Mouse (Mus musculus) urinary bladder, postnatal 36 days (tissue): ENCODE results near the gene Ptprr.

ENCODE experiments used
- DNase-seq, 2 experiments: peaks; one replicate each; pipeline ENCODE4 v3.0.0; 2022; ENCODE audit warnings: low spot score in 2 of 2, mixed read lengths in 1 of 2

Ptprr gene

DNA sequence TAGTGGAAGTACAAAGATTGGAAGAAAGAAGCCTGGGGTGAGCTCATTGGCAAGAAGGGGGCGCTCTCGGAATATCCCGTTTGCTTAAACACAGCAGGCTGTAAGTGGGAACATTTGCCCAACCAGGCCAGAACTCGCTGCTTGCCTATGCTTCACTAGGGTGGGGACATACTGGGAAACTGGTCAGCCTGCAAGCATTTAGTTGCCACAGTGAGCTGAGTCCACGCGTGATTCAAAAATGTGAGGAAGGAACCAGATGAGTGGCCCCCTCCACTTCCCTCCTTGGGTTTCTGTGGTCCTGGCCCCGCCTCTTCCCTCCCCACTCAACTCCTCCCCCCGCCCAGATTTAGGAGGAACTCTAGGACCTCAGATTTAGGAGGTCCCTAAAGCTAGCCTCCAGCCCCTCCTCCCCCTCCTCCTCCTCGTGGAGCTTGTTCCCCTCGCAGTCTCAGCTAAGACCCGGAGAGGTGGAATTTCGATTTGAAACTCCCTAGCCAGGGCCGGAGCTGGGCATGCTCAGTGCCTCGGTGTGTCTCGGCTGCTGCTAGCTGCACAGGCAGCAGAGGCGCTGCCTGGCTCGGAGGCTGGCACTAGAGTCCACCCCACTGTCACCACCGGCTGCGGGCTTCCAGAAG is at the start of gene Ptprr:
Gene Ptprr (plus strand): TSS at position 369 of the 635 bp plus-strand sequence.
- DNase-seq, result peak; percentile 10 to 11

DNA sequence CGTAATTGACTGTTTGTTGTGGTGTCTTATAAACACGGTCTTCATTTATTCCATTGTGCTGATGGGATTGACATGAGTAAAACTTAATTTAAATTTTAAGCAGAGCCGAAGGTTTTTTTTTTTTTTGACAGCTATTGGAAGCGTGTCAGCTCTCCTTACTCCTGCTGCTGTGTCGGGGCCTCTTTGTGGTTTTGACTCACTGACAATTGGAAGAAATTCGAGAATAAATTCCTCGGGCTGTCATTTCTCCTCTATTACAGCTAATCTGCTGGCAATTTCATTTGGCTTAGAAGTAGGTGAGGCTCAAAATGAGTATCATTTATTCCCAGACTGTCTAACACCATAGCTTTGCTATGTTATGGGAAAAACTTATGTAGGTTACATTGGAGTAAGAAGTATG is 41.7 kb upstream of the Ptprr start:
- no peak for DNase-seq

GRCm38 (mm10) chr10:115978992-115979391 is 39.0 kb upstream of the Ptprr start:
- peak; percentile 7 to 26 for DNase-seq

DNA sequence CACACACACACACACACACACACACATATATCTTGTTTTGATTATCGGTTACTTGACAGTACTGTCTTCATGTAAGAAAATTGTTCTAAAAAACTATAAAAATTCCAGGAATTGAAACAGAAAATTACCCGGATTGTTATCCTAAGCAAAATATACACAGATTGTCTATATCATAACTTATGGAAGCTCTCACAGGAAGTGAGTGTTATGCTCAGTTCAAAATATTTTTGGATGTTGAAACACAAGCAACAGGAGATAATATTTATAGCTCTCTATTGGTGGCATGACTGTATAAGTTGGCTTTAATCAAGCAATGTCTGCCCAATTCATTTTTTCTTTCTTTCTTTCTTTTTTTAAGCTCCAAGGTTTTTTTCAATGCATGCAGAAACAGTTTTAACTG is 38.0 kb upstream of the Ptprr start:
- no peak for DNase-seq

DNA sequence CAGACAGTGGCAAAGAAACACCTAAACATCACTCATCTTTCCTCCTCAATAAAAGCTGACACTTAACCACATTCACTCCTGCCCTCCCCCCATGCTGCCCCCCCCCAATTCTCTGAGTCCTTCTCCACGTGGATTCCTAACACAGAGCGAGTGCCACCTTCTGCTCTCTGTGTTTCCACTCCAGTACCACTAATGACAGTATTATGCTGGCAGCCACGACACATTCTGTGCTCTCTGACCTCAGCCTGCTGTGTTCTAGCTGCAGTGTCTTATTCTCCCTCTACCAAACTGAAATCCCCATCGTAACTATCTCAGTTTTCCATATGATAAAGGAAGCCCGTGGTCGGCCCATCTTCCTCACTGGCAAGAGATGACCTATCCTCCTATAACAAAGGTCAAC is 33.7 kb upstream of the Ptprr start:
- DNase-seq, result no peak

- no peak for DNase-seq
These were observed 16.2 kb upstream of the Ptprr start for GRCm38 (mm10) chr10:116001838-116002237.

DNA sequence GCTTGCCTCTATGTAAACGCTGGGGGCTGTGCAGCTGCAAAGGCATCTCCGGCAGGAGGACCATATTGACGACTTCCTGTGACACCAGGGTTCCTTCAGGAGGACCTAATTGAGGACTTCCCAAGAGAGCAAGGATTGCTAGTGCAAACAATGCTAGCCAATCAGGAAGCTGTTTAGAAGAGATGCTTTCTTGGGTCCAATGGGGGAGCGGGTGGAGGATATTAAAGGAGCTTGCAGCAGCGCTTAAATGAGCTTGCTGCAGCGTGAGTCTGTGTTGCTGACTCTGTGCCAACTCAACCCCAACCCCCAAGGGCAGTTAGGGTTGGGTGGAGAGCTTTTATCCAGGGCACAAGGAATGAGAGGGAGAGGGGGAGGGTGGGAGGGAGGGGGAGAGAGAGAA is 11.3 kb upstream of the Ptprr start:
- DNase-seq, result no peak

DNA sequence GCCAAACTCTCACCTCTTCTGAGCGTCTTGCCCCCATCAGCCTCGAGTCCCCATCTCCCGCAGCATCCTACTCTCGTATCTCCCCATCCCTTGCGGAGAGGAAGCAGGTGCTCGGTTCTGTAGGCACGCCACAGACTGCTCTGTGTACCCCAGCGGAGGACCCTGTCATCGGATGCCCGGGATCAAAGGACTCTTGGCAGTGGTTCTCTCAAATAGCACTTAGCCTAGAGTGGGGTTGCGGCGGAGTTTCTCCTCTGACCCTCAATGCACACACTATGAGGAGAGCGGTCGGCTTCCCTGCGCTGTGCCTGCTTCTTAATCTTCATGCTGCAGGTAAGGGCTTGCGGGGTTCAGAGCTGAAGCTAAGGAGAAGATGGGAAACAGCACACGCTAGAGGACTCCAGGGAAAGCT is 473 bp downstream of the Ptprr start:
- DNase-seq, result no peak

GRCm38 (mm10) chr10:116019086-116019860 is 1.3 kb downstream of the Ptprr start:
- DNase-seq, result no peak

DNA sequence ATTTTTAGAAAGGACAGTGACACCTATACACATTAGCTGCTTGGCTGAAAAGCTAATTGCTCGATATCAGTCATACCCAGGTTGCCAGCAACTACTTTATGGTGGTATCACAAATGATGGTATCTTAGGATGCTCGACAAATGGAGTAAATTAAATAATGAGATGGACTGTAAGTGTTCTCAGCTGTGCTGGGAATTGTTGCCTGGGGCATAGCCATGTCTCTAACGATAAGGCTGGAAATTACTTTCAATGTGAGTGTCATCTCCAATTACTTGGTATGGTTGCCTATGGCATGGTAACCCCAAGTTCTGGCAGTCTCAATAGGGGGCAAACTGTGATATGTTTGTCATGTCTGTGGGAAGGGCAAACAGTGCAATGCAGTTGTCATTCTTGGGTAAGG is 3.1 kb downstream of the Ptprr start:
- no peak for DNase-seq

DNA sequence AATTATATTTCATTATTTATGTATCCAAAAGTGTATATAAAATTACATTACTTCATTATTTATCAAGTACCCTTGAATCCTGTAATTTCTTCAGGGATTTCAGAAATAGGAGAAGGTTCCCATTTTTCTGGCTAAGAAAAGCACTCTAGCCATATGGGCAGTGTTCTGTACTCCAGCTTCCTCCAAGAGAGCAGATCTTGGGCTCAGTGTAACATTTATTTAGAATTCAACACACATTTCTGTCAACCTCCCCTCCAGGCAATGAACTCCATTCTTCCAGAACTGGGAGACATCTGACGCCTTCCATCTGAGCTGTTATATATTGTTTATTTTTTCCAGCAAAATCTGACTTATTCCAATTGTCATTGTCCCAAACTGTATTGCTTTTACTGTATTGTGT is 20.1 kb downstream of the Ptprr start:
- DNase-seq, result no peak

DNA sequence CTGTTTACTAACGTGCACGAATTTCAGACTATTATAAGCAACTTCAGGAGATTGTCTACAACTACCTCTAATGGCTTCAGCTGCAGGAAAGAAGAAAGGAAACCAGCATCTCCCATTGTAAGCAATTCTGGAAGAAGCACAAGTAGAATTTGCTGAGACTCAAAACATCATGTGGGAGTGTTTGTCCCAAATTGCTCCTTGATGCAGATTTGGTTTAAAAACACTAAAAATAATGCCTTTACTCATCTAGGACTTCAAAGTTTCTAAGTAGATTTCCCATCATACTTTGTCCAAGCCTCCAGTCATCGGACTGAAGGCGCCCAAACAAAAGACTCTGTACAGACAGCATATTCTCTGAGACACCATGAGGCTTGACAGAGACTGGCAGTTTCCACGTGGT is 57.9 kb downstream of the Ptprr start:
- no peak for DNase-seq

- no peak for DNase-seq
These were observed 60.6 kb downstream of the Ptprr start for GRCm38 (mm10) chr10:116078636-116079035.

- no peak for DNase-seq
These were observed 61.4 kb downstream of the Ptprr start for GRCm38 (mm10) chr10:116079396-116079795.

DNA sequence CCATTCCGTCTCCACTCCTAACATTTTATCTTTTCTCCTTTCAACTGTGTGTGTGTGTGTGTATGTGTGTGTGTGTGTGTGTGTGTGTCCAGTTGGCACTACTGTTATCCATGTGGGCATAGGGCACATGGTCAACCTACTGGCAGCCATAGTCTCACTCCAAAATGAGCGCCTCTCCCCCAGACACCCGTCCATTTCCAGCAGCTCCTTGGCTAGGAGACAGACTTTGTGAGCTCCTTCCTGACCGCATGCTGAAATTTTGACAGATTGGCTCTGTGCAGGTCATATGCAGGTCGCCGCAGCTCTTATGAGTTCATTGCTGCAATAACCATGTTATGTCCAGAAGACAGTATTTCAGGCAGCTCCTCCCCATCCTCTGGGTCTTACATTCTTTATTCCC is 62.8 kb downstream of the Ptprr start:
- no peak for DNase-seq

DNA sequence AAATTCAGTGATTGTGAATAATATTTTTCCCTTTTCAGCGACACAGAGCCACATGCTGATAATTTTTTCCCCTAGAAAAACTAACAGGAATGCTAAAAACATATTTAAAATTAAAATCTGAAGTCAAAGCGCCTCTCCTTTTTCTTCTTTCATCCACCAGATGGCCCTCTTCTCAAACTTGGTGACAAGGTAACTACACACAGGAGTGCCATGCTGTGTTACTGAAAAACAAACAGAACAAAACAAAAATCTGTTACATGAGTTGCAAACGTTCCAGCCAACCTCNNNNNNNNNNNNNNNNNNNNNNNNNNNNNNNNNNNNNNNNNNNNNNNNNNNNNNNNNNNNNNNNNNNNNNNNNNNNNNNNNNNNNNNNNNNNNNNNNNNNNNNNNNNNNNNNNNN is 66.0 kb downstream of the Ptprr start:
- peak in 1 of 2 experiments; percentile 3 for DNase-seq

- DNase-seq, result no peak
These were observed 78.5 kb downstream of the Ptprr start for GRCm38 (mm10) chr10:116096466-116096865.

DNA sequence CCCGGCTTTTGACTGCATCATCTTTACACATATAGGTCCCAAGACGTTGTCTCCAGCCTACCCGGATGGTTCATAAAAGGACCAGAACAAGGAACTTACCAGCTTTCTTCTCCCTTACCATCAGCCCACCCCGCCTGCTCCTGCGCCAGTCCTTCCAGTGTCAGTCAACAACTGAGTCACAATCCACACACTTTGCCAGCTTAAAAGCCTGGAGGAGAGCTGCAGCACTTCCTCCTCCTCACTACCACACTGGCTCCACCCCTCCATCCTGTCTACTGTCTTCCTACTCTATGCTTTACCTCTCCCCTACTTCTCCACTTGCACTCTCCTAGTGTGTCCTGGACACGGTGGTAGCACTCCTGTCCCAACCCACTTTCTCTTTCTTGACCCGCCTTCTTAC is 80.5 kb downstream of the Ptprr start:
- no peak for DNase-seq

GRCm38 (mm10) chr10:116108176-116108575 is 90.2 kb downstream of the Ptprr start:
- DNase-seq, result no peak

DNA sequence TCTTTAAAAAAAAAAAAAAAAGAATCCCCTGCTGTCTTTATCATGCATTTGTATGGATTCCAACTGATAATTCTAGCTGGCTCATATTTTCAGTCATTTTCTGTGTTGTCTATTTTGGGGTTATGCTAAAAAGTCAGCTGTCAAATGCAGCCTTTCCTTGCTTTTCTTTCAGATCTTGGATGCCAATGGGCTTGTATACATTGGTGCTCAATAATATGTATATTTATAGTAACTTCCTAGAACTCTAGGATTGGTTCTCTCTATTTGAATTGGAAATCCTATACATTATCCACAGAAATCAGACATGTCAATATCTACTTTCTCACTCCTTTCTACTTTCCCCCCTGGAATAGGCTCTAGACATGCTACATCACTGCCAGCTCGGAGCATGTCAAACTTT is 90.7 kb downstream of the Ptprr start:
- no peak for DNase-seq

- no peak for DNase-seq
These were observed 94.9 kb downstream of the Ptprr start for GRCm38 (mm10) chr10:116112868-116113267.

DNA sequence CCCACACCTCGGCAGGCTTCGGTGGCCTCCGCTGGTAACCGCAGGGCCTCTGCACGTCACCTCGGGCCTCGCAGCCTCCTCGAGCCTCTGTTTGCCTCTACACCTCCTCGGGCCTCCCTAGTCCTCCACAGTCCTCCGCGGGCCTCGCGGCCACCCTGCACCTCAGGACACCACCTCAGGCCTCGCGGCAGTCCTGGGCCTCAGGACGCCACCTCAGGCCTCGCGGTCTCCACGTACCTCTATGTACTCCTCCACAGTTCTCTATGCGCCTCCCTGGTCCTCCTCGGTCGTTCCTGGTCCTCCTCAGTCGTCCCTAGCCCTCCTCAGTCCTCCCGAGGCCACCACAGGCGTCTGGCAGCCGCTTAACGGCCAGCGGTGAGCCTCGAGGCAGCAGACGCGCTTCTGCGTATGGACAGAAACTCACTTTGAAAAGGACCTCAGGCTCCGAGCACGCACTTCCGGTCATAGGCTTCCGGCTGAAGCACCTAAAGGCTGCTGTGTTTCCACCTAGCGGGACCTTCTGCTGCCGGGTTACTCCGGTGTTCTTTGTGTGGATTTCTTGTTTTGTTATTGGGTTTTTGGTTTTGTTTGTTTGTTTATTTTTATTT is 96.0 kb downstream of the Ptprr start, which contains the start of gene 4933416C03Rik:
Gene 4933416C03Rik (minus strand): TSS at position 51 of the 608 bp plus-strand sequence.
- DNase-seq, result no peak
